Mouse (Mus musculus): ENCODE data around the gene Grb10.

- no peak for TF ChIP-seq TAL1 (IDR thresholded peaks at IDR 0.05; ENCODE audit: low read length)
- no peak for TF ChIP-seq GATA1 (IDR thresholded peaks at IDR 0.05; ENCODE audit: low read length)
These were observed 10.3 kb upstream of the Grb10 start for GRCm38 (mm10) chr11:12048547-12049327.
